Mouse (Mus musculus) cerebellum, adult 8-10 months (tissue): ENCODE measurements at regions not wholly inside any gene's neighbourhood (a gene's known extent, or its start where the extent isn't known, plus 50 kb on each side); places are given as distances from the start of the nearest gene placed in this dataset.

Source experiments
- DNase-seq: peaks from one replicate; pipeline ENCODE4 v3.0.0; 2022

DNA sequence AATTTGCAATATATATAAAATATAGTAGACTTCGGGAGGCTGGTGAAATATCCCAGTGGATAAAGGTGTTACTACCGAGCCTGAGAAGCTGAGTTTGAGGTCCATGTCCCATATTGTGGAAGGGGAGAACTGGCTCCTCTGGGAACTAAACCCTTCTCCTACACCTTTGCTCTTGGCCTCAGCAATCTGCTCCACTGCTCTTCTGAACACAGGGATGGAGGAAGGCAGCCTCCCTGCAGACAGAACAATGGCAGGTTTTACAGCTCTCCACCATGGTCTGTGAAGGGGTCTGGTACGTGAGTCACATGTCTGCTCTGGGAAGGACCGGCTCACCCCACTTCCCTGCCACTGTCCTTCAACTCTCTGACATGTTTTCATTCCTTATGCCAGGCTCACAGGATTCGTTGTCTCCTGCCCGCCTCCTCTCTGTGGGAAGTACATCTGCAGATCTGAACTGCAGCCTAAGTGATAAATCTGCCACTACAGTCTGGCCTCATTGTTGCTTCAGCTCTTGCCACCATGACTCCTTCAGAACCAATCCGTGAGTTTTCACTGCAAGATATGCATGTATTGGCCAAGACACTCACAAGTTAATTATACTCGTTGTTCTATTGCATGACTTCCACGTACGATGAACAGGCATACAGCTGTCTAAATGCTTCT lies 220.0 kb upstream of the Gm9767 start:
- no peak for DNase-seq

DNA sequence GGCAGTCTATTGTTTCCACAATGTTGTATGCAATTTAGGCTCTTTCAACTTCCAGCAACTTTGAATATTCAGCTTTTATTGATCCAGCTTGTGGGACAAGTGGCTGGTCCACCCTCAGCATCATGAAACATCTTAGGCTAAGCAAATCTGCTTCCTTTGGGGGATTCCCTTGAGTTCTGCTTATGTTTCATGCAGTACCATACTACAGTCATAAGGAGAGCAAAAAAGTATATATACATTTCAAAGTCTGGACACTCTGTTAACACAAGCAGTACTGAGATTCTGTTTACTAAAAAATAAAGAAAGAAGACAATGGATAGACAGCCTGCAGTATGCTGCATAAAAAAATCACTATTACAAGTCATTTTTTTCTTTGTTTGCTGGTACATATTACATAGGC lies 233.7 kb upstream of the Gm9767 start:
- DNase-seq = no peak

DNA sequence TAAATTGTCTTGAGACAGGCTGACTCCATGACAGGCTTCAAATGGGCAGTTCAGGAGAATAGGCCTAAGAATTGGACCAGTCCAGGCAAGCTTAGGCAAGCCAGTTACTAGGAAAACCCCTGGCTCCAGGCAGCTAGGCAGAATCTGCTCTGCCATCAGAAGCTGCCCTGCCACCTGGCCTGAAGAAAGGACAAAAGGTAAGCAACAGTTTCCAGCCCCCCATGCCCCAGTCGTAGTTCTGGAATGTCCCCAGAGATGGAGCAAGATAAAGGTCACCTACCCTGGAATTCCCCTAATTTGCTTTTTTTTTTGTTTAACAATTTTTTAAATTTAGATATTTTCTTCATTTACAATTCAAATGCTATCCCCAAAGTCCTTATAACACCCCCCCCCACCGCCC lies 248.8 kb upstream of the Gm9767 start:
- no peak for DNase-seq

DNA sequence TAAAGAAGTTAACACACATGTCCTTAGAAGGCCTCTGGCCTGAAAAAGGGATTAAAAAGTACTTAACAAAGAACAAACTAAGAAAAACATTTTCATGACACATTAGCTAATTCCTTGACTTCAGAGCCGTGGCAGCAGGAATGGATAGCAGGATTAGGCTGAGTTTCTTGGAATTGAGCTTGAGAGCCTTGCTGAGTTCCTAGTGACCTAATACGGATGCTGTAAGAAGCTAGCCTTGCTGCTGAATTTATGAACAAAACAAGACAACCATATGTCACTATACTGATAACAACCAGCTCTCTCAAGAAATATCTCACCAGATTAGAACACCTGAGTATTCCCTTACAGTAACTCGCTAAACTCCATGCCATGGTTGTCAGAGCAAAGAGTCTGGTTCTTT lies 268.2 kb upstream of the Smlr1 start:
- DNase-seq = no peak

DNA sequence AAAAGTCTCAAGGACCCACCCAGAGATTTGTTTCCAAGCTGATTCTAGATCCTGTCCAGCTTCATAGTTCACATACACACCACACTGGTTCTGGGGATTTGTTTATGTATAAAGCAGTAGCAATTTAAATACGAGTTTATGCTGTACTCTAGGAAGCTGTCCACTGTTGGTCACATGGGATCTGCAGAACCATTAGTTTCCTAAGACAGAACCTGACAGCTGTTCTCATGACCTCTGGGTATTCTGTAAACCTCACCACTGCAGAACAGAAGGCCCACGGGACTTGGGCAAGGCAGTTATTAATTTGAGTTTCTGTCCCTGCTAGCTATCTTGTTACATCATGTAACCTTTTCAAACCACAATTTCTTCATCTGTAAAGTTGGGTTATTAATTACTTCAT lies 265.4 kb upstream of the Smlr1 start:
- DNase-seq = no peak

DNA sequence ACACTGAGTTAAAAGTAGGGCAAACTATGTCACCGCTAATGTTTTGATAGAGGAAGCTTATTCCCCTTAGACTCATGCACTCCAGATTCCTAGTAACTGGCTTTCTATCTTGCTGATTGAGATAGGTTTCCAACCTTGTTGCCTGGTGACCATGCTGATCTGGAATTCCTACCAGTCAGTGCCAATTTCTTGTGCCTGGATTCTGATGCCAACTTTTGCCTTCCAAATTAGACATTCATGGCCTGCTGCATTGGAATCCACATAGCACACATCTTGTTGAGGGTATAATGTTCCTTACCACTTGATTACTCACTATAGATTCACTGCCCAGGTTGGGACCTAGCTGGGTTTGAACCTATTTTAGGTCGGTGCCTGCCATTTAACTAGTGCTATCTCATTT lies 262.8 kb upstream of the Smlr1 start:
- no peak for DNase-seq

DNA sequence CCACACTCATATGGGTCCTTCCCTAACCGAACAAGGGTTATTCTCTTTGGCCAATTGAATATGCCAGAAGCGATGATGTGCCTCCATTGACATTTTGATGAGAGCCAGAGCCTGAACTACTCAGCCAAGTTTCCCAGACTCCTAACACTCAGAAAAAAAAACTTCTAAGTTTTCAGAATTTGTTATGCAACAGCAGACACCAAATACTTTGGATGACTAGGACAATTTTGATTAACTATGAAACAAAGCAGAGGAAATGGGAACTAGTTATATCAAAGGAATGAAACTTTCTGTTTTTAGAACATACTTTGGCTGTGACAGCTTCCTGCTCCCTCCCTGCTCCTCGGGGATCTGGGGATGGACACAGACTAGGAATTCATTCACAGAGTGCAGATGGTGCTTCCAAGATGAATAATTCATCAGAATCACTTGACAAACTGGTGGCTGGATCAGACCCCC lies 254.3 kb upstream of the Smlr1 start:
- no peak for DNase-seq

DNA sequence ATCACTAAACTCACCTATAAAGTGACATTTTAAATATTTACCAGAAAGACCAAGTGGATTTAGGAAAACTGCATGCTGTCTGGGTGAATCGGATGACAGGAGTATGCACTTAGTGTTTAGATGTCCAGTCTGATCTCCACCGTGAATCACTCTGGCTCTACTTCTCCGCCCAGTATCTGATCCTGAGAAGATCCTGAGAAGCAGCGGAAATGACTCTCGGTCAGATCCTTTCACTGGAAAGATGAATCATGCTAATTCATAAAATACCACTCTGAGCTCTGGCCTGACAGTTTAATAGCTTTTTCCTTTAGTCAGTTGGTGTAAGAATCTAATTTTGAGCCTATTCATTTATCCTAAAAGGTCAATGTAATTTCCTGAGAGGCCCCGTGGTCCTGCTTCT lies 252.6 kb upstream of the Smlr1 start:
- no peak for DNase-seq

DNA sequence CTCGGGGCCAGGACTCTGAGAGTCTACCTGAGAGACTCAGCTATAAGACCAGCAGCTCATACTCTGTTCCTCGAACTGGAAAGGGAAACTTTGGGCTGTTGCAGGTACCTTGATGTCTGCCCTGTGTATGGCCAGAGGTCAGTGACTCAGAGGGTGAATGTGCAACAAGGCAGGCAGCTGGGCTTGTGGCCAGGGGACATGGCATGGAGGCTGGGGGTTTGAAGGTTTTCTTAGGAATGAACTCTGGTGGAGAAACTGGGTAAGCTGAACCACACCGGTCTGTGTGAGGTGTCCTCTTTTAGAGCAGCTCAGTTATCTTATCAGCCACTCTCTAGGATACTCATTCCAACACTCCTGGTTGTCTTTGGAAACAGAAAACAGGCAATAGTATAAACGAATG lies 251.9 kb upstream of the Smlr1 start:
- no peak for DNase-seq

DNA sequence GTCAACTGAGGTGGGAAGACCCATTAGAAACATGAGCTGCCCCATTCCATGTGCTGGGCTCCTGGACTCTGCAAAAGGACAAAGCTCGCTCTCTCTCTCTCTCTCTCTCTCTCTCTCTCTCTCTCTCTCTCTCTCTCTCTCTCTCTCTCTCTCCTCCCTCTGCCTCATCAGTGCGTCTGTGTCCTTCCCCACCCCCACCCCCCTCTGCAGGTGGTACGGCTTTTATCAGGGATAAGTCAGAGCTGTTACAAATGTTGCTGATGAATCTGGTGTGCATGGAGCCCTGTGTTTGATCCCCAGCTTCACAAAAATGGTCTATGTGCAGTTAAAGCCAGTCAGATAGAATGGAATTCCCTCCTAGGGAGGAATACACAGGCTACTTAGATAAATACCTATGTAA lies 247.8 kb upstream of the Smlr1 start:
- no peak for DNase-seq

DNA sequence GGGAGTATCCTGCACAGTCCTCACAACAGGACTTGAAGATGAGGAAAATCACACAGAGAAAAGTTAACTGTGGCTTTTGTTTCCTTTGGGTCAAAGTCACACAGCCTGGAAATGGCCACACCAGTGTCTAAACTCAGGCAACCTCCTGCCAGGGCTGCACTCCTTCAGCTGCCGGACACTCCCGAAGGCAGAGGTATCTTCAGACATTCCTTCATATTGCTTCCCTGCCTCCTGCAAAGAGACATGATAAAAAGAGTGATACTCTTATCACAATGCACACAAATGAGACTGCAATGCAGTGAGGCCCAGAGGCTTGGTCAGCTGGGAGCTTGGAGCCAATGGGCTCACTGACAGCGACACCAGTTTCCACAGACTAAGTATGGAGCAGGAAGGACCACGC lies 243.4 kb upstream of the Smlr1 start:
- DNase-seq = no peak

DNA sequence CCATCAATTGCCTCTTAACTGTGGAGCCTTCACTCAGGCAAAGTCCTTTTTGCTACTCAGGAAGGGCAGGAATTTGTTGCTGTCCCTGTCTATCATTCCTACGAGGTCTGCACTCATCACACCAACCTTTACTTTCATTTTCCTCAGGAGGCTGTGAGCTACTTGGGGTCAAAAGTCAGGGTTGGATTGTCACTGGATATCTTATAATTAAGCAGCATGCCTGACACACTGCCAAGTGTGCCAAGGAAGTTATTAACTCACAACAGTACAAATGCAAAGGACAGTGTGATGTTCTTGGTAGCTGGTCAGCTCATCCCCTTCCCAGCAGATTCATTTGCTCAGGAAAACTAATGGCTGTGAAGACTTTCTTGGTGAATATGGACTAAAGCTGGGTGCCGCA lies 241.7 kb upstream of the Smlr1 start:
- no peak for DNase-seq

DNA sequence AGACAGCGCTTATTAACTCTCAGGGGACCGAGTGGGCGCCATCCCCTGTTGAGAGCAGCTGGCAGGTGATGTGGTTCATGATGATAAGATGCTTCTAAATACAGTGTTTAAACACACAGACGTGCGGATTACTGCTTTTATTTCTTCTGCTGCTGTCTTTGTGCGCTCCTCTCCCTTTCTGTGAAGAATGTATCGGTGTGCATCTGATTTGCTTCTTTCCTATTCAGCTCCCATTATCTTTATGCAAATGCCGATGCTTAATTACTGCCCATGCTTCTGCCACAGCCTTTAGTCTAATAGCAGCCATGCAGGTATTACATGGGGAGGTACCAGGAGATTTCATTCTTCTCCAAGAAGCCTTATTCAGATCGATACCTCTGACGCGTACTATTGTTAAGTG lies 240.6 kb upstream of the Smlr1 start:
- no peak for DNase-seq

DNA sequence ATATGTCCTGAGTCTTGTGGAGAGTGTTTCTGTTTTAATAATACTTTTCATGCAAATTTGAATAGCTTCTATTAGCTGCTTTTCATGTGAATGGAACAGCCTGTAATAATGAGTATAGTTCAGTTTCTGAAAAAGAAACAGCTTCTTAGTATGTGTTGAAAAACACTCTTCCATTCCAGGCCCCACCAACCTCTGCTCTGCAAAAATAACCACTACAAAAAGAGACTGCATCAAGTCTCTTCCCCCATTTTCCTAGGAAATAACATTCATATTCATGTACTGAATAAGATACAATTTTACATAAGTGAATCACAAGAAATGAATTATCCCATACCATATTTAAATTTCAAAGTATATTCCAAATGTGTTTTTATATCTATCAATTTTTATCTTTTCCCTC lies 234.0 kb upstream of the Smlr1 start:
- no peak for DNase-seq

DNA sequence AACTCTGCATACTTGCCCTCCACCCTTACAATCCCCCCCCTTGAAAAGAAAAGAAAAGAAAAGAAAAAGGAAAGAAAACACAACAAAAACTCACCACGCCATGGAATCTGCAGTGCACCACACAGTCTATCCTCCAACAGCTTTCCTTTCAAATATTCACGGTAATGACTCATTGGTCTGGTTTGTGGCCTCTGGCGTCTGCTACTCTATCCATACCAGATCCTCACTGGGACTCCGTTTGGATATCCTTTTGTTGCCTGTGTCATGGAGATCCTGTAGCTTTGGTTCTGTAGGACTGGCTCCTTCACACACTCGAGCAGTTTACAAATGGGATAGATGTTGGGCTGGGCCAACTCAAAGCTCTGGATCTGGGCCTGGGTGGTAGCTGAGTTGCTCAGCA lies 232.4 kb upstream of the Smlr1 start:
- DNase-seq = no peak

DNA sequence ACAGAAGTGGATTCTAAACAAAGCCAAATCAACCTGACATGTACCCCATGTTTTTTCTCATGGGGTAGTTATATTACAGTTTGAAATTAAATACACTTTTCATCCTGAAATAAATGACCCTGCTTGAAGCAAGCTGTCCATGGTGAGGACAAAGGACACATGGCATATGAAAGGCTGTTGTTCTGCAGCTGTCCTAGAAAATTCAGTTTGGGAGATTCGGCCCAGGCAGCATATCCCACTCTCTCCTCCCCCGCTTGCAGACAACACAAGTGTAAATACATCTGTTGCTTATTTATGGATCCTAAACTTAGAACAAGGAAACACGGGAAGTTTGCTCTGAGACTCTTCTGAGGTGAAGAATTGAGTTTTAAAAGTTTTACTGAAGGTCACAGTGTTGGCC lies 218.2 kb upstream of the Smlr1 start:
- no peak for DNase-seq

DNA sequence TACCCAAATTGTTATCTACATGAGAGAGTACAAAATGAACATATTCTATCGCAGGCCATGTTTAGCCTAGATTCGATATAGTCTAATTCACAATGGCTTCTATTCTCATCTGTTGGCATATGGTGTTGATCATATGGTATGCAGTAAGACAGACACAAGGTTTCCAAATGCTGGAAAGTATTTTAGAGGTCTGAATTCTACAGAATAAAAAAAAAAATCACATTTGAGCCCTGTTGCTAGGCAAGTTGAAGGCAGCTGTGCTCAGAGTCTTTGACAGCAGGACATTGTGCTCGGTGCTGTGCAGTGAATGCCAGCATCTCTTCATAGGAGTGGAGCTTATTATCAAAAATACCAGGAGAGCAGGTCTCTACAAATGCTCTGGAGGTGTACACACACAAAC lies 206.6 kb upstream of the Smlr1 start:
- DNase-seq = no peak

DNA sequence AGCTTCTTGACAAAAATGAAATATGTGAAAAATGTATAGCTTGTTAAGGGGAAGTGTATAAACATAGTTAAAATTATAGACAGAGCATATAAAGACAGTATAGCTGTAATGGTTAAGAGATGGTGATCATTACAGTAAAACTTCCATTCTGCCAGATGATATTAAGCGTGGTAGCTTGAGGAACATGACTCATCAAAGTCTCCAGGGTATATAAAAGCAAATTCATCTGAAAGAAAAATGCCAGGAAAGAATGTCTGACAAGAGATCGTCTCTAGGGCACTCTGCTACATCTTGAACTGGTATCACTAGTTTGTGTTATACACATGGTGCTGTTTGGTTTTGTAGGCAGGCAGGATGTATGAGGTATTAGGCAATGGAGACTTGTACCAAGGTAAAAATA lies 204.9 kb upstream of the Smlr1 start:
- DNase-seq = no peak

DNA sequence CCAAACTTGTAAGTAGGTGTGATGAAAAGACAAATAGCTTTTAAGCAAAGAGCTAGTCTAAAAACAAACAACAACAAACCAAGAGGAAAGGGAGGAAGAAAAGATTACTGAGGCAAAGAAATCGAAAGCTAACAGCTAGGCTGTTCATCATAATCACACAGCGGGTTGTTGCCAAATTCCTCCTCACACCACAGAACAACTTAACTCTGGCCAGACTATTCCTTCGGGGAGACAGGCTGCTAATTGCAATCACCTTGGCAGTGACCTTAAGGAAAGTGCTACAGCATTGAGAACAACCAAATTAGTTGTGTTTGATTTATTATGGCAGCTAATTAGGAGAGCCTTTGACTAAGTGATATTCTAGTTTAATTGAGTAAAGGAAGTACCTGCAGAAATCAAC lies 194.4 kb upstream of the Smlr1 start:
- DNase-seq = no peak

DNA sequence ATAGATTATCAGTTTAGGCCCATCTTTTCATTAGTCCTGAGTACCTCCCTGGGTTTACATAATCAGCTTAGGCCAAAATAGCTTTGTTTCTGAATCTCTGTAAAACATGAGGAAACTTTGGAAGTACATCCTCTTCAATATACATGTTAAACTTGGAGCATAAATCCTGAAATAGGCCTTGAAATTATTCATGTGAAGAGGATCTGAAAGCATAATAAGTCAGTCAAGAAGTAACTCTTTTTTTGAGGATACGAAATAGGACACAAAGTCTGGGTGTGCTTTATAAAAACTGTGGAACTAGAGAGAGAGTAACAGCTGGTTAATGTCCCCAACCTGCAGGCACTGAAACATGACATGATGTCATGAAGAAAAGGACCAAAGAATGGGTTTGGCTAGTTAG lies 187.9 kb upstream of the Smlr1 start:
- no peak for DNase-seq

DNA sequence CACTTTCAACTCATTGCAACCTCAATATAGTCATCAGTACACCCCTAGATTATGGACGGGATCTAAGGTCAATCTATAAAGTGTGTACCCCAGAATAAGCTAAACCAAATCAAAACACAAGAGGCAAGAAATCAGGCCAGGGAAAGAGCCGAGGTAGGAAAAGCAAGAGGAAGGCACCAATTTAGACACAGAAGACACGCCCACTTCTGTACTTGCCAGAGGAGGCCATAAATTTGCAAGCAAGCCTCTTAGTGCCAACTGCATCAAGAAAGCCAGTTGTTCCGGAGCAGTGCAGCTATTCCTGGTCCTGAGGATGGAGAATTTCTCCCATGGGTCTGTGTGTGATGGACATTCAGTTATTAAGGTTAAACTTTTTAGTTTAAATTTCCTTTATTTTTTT lies 179.7 kb upstream of the Smlr1 start:
- DNase-seq = no peak

DNA sequence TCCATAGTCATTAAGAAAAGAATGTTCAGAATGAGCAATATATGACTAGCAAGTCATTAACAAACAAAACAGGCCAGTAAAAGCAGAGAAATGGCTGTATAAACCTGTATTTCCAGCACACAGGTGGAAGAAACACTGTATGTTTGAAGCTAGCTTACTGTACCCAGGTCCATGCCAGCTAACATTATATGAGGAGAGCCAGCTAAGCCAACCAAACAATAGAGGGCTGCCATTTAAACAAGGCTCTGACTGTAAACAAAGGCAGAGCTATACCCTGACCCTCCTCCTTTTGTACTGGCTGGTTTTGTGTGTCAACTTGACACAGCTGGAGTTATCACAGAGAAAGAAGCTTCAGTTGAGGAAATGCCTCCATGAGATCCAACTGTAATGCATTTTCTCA lies 178.6 kb upstream of the Smlr1 start:
- no peak for DNase-seq

DNA sequence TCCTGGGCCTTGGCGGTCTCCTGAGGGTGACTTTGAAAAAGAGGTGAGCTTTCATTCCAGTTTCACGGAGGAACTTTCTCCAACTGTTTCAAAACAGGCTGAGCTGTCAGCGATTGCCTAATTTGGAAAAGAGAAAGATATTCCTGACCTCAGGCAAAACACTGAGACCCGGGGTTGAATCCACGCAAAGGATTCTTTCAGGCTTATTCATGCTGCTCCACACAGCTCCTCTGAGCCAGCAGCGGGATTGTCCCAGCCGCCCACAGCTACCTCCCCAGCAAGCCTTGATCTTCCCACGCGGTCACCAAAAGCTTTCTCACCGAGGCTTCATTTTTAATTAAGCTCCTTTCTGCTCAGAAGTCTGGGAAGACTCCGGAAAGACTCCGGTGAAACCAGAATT lies 178.0 kb upstream of the Smlr1 start:
- DNase-seq = no peak

DNA sequence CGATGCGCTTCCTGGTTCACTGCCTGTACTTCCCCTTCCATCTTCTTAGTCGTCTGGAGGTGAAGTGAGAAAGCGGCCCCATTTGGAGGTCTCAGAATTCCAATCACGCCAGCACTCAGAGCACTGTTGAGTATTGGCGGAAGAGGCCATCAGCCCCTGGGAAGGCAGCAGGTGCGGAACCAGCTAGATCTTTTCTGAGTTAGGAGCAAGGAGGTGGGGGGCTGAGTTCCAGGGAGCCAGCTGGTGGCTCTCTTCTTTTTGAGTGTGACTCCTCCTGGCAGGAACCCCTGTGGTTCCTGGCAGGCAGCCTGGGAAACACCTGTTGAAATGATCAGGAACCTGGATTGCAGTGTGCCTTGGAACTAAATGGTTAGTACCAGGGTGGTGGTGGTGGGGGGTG lies 171.9 kb upstream of the Smlr1 start:
- no peak for DNase-seq

DNA sequence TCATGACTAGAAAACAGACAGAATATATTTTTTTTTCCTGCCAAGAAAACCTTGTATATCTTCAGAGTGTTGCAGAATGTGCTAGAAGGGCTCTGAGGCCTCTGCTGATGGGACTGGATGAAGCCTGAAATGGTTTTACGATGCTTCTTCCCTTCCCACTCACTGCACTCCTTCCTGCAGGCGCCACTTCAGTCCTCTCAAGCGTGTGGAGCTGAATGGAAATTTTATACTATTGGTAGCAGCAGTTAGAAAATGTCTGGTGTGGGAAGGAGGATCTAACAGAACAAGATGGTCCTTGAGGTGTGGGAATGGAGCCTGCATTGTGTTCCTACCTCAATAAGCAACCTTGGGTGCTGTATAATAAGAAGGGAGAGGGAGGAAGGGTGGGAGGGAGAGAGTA lies 166.1 kb upstream of the Smlr1 start:
- no peak for DNase-seq

DNA sequence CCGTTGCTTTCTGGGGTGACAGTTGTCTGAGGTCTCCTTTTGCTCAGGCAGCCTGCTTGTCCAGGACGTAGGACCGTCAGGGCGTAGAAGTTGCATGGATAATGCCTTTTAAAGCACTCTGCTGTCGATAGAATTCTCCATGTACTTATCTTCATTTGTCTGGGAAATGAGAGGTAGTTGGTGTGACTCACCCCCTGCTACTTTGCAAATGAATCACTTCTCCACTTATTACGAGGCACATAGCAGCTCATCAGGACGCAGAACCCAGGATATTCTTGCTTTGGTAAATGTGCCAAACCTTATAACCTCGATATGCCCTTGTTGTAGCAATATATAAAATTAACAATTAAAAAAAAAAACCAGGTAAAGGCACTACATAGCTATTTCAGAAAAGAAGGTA lies 159.7 kb upstream of the Smlr1 start:
- no peak for DNase-seq
